Mouse (Mus musculus): ENCODE measurements around the gene Lgi1. TPM values are rescaled to one million over a fixed set of nuclear protein-coding genes. Genes with fewer than 3 reads are reported as not detected.

The Lgi1 gene
- polyA plus RNA-seq, 1 experiment = 58.8 TPM

- DNase-seq = no peak
- Histone ChIP-seq H3K27me3 (ENCODE audit: control insufficient read depth, insufficient read depth, low read length) (no peaks in the 10 kb centered on the region), H3K27ac (ENCODE audit: insufficient read depth, low read length) (no peak overlapping the region), H3K4me1 (ENCODE audit: control insufficient read depth, insufficient read depth, low read length) (peaks cover 8% of the 10 kb centered on the region; the same call in 1 of the 2 replicates), H3K4me3 (replicated peaks; ENCODE audit: insufficient read depth, low read depth, low read length) (no peak overlapping the region)
- 91% methylated on average over 5 of the region's 5 CpGs for WGBS
- TF ChIP-seq CTCF (IDR thresholded peaks at IDR 0.05; ENCODE audit: borderline replicate concordance, insufficient read depth, low read depth, low read length) (no peak), POLR2A (IDR thresholded peaks at IDR 0.05; ENCODE audit: borderline replicate concordance, insufficient read depth, low read length) (no peak)
Observed at GRCm38 (mm10) chr19:38320651-38321188, 56.4 kb downstream of the Lgi1 start.

- TF ChIP-seq POLR2A (IDR thresholded peaks at IDR 0.05; ENCODE audit: borderline replicate concordance, insufficient read depth, low read length) (no peak), CTCF (IDR thresholded peaks at IDR 0.05; ENCODE audit: borderline replicate concordance, insufficient read depth, low read depth, low read length) (no peak)
Observed at GRCm38 (mm10) chr19:38323726-38324125, 59.4 kb downstream of the Lgi1 start.

GRCm38 (mm10) chr19:38324147-38325028 is 60.1 kb downstream of the Lgi1 start:
- Histone ChIP-seq H3K27ac (ENCODE audit: insufficient read depth, low read length) (no peak overlapping the region), H3K4me3 (replicated peaks; ENCODE audit: insufficient read depth, low read depth, low read length) (no peak overlapping the region), H3K27me3 (ENCODE audit: control insufficient read depth, insufficient read depth, low read length) (no peaks in the 10 kb centered on the region), H3K4me1 (ENCODE audit: control insufficient read depth, insufficient read depth, low read length) (no peaks in the 10 kb centered on the region)
- WGBS = 32% methylated on average over 10 of the region's 10 CpGs
- TF ChIP-seq CTCF (IDR thresholded peaks at IDR 0.05; ENCODE audit: borderline replicate concordance, insufficient read depth, low read depth, low read length) (peak; percentile 77), POLR2A (IDR thresholded peaks at IDR 0.05; ENCODE audit: borderline replicate concordance, insufficient read depth, low read length) (no peak)
- DNase-seq = peak; percentile 52 to 54

More at GRCm38 (mm10) chr19:38323726-38324125, 59.4 kb downstream of the Lgi1 start:
- no peaks in the 10 kb centered on the region for H3K4me1 ChIP-seq (ENCODE audit: control insufficient read depth, insufficient read depth, low read length)
- no peaks in the 10 kb centered on the region for H3K27me3 ChIP-seq (ENCODE audit: control insufficient read depth, insufficient read depth, low read length)
- H3K4me3 ChIP-seq (replicated peaks; ENCODE audit: insufficient read depth, low read depth, low read length) = no peak overlapping the region
- H3K27ac ChIP-seq (ENCODE audit: insufficient read depth, low read length) = no peak overlapping the region
- no peak for DNase-seq

- no peak overlapping the region for H3K27ac ChIP-seq (ENCODE audit: insufficient read depth, low read length)
- WGBS = 26% methylated on average over 4 of the region's 4 CpGs
- H3K4me1 ChIP-seq (ENCODE audit: control insufficient read depth, insufficient read depth, low read length) = no peaks in the 10 kb centered on the region
- no peak for TF ChIP-seq CTCF (IDR thresholded peaks at IDR 0.05; ENCODE audit: borderline replicate concordance, insufficient read depth, low read depth, low read length)
- H3K4me3 ChIP-seq (replicated peaks; ENCODE audit: insufficient read depth, low read depth, low read length) = no peak overlapping the region
- H3K27me3 ChIP-seq (ENCODE audit: control insufficient read depth, insufficient read depth, low read length) = no peaks in the 10 kb centered on the region
- no peak for DNase-seq
Observed at GRCm38 (mm10) chr19:38325029-38325398, 60.7 kb downstream of the Lgi1 start.

- H3K4me3 ChIP-seq (replicated peaks; ENCODE audit: insufficient read depth, low read depth, low read length) = no peak overlapping the region
- TF ChIP-seq POLR2A (IDR thresholded peaks at IDR 0.05; ENCODE audit: borderline replicate concordance, insufficient read depth, low read length) (no peak), CTCF (IDR thresholded peaks at IDR 0.05; ENCODE audit: borderline replicate concordance, insufficient read depth, low read depth, low read length) (no peak)
- H3K4me1 ChIP-seq (ENCODE audit: control insufficient read depth, insufficient read depth, low read length) = no peaks in the 10 kb centered on the region
- no peak for DNase-seq
- 88% methylated on average over 7 of the region's 7 CpGs for WGBS
- H3K27me3 ChIP-seq (ENCODE audit: control insufficient read depth, insufficient read depth, low read length) = no peaks in the 10 kb centered on the region
- H3K27ac ChIP-seq (ENCODE audit: insufficient read depth, low read length) = no peak overlapping the region
Observed at GRCm38 (mm10) chr19:38325854-38326253, 61.5 kb downstream of the Lgi1 start.

- Histone ChIP-seq H3K4me1 (ENCODE audit: control insufficient read depth, insufficient read depth, low read length) (no peaks in the 10 kb centered on the region), H3K27me3 (ENCODE audit: control insufficient read depth, insufficient read depth, low read length) (no peaks in the 10 kb centered on the region), H3K4me3 (replicated peaks; ENCODE audit: insufficient read depth, low read depth, low read length) (no peak overlapping the region), H3K27ac (ENCODE audit: insufficient read depth, low read length) (no peak overlapping the region)
- WGBS = 41% methylated on average over 4 of the region's 4 CpGs
- TF ChIP-seq CTCF (IDR thresholded peaks at IDR 0.05; ENCODE audit: borderline replicate concordance, insufficient read depth, low read depth, low read length) (no peak), POLR2A (IDR thresholded peaks at IDR 0.05; ENCODE audit: borderline replicate concordance, insufficient read depth, low read length) (no peak)
- no peak for DNase-seq
Observed at GRCm38 (mm10) chr19:38327002-38327401, 62.7 kb downstream of the Lgi1 start.

GRCm38 (mm10) chr19:38328010-38328409 is 63.7 kb downstream of the Lgi1 start:
- TF ChIP-seq POLR2A (IDR thresholded peaks at IDR 0.05; ENCODE audit: borderline replicate concordance, insufficient read depth, low read length) = no peak
- no peak for TF ChIP-seq CTCF (IDR thresholded peaks at IDR 0.05; ENCODE audit: borderline replicate concordance, insufficient read depth, low read depth, low read length)
- no peak for DNase-seq

GRCm38 (mm10) chr19:38329257-38329656 is 64.9 kb downstream of the Lgi1 start:
- DNase-seq = no peak
- no peaks in the 10 kb centered on the region for H3K4me1 ChIP-seq (ENCODE audit: control insufficient read depth, insufficient read depth, low read length)
- H3K27ac ChIP-seq (ENCODE audit: insufficient read depth, low read length) = no peak overlapping the region
- TF ChIP-seq CTCF (IDR thresholded peaks at IDR 0.05; ENCODE audit: borderline replicate concordance, insufficient read depth, low read depth, low read length) = no peak
- no peak for TF ChIP-seq POLR2A (IDR thresholded peaks at IDR 0.05; ENCODE audit: borderline replicate concordance, insufficient read depth, low read length)
- no peak overlapping the region for H3K4me3 ChIP-seq (replicated peaks; ENCODE audit: insufficient read depth, low read depth, low read length)
- no peaks in the 10 kb centered on the region for H3K27me3 ChIP-seq (ENCODE audit: control insufficient read depth, insufficient read depth, low read length)
- 77% methylated on average over 5 of the region's 5 CpGs for WGBS

More at GRCm38 (mm10) chr19:38328010-38328409, 63.7 kb downstream of the Lgi1 start:
- Histone ChIP-seq H3K27me3 (ENCODE audit: control insufficient read depth, insufficient read depth, low read length) (no peaks in the 10 kb centered on the region), H3K4me3 (replicated peaks; ENCODE audit: insufficient read depth, low read depth, low read length) (no peak overlapping the region), H3K27ac (ENCODE audit: insufficient read depth, low read length) (no peak overlapping the region), H3K4me1 (ENCODE audit: control insufficient read depth, insufficient read depth, low read length) (no peaks in the 10 kb centered on the region)
- WGBS = 93% methylated on average over 7 of the region's 7 CpGs
